Mouse (Mus musculus): ENCODE data around the gene Tamm41. TPM values are rescaled to one million over a fixed set of nuclear protein-coding genes. Genes with fewer than 3 reads are reported as not detected.

Gene Tamm41
- polyA plus RNA-seq, 1 experiment from 2014 or later = 55.1 TPM

- 88% methylated on average over 5 of the region's 5 CpGs for WGBS
- Histone ChIP-seq H3K9ac (replicated peaks; ENCODE audit: low read length) (no peak overlapping the region), H3K27me3 (ENCODE audit: control insufficient read depth, insufficient read depth, low read length) (no peaks in the 10 kb centered on the region), H3K4me2 (ENCODE audit: low read length) (no peak overlapping the region), H3K4me1 (ENCODE audit: control insufficient read depth, insufficient read depth, low read length) (no peaks in the 10 kb centered on the region), H3K4me3 (replicated peaks; ENCODE audit: low read depth, low read length) (no peak overlapping the region), H3K36me3 (ENCODE audit: control insufficient read depth, insufficient read depth, low read length) (no peaks in the 10 kb centered on the region), H3K9me3 (ENCODE audit: control insufficient read depth, low read length) (no peaks in the 10 kb centered on the region), H3K27ac (replicated peaks; ENCODE audit: low read depth, low read length) (no peak overlapping the region)
- DNase-seq (no peak), ATAC-seq (ENCODE audit: low FRiP score, low TSS enrichment) (no peak)
These were observed 83.2 kb downstream of the Tamm41 start for GRCm38 (mm10) chr6:114954496-114954895.

Other genes with a start within 250 kb of the Tamm41 start
- gene Vgll4, start 67.9 kb downstream of the Tamm41 start, polyA plus RNA-seq (2014; fragmentation: Nextera tagmentation; extraction: Ambion mirVana) = 32.2 and 42.8 TPM in 2 replicates
- 39.9 and 44.2 TPM in 2 replicates for gene Syn2, start 97.0 kb upstream of the Tamm41 start, polyA plus RNA-seq (2014; fragmentation: Nextera tagmentation; extraction: Ambion mirVana)
- gene Gm17482, start 189.5 kb upstream of the Tamm41 start, polyA plus RNA-seq (2014; fragmentation: Nextera tagmentation; extraction: Ambion mirVana) = not detected in 2 replicates
- 8.4 and 11.5 TPM in 2 replicates for gene Timp4, start 214.3 kb upstream of the Tamm41 start, polyA plus RNA-seq (2014; fragmentation: Nextera tagmentation; extraction: Ambion mirVana)

All from midbrain, embryonic 14.5 days (tissue).